Mouse (Mus musculus) T-helper 2 cell (primary cell): ENCODE measurements around the gene Bcor.

Source experiments
- in situ Hi-C: fragments of 300-600 bp; cut with MboI, MseI; formaldehyde crosslinking; loops from one replicate; pipeline ENCODE4 v1.15.1; 2025; ENCODE audit warnings: high pct_unique_total_duplicates

Gene Bcor

DNA sequence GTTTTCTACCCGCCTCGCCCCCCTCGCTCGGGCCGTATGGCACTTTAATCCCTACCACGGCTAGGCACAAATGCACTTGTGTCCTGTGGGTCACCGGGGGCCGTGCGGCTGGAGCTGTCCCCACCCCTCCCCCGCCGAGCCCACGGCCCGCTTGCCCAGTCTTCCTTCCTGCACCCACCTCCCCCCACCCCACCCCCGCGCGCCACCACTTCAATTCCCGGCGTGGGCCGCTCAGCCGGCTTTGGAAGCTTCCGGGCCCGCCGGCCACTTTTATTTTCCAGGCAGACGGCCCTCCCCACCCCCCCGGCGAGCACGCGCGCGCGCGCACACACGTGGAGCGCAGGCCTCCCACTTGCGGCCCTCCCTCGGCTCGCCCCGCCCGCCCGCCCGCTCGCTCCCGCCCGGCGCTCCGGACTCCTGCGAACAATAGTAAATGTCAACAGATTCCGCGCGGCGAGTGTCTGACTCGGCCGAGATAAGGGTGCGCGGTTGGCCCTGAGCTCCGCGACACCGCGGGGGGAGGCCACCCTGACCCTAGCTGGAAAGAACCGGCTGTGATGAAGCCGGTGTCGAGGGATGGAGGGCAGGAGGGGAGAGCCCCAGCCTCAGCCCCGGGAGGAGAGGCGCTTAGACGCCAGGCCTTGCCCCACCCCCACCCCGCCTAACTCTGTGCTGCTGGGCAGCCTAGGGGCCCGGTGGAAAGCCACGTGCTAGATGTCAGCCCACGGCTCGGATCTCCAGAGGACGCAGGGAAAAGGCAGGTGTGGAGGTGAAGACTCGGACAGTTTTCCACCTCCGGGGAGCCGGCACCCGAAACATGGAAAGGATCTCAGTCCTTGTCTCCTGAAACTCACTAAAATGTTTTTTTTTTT, 153.0 kb downstream of the Bcor start:
- in situ Hi-C loops = no loop called here

DNA sequence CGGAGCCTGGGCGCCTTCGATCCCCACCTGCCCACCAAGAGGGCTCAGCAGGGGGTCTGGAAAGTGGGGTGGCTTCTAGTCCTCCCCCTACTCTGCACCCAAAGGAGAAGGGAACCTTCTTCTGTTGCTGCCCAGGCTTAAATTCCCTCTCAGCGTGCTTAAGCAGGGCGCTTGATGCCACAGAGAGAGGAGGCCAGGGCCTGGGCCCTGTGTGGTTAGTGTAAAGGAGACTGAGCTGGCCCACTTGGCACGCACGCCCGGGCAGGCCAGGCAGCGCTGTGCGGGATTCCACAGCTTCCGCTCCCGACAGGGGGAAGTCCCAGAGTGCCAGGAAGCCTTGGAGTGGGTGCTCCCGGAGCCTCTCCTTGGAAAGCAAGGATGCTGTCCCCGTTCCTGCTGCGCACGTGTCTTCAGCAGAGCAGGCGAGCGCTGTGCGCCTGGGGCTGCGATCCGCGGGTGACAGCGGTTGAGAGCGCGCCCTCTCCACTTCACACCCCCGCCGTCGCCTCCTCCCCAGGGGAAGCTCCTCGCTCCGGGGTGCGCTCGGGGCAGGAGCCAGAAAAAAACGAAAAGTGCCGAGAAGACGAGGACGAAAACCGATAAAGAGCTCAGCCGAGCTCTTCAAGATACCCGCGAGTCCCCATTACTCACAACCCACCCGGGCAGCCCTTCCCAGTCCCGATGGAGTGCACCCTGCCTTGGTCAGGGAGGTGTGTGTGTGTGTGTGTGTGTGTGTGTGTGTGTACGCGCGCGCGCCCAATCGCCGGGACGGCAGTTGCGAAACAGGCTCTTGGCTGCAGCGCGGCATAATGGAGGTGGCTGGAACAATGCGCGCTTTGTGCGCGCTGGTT, 153.9 kb downstream of the Bcor start:
- in situ Hi-C loops = no loop called here

- in situ Hi-C loops = no loop called here
Observed at GRCm38 (mm10) chrX:12005181-12006030, 154.7 kb downstream of the Bcor start.

DNA sequence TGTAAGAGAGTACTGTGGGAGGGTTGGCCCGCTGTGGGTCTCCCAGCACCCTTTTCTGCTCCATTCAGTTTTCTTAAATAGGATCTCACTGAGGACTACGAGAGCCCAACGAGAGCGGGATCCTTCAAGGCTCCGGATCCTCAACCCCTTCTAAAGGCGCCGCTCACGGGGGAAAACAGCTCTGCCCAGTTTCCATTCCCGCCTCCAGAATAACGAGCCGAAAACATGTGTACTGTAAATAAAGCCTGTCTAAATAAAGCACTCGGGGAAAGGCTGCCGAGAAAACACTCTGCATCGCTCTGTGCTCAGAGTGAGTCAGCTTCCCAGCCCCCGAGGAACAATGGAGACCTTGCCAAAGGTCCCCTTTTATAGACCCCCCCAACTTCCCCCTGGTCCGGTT, 155.7 kb downstream of the Bcor start:
- in situ Hi-C loops = loop anchor here (5.0 kb wide), 1 partner anchor 128 kb away; no protein-coding TSS in a partner anchor

DNA sequence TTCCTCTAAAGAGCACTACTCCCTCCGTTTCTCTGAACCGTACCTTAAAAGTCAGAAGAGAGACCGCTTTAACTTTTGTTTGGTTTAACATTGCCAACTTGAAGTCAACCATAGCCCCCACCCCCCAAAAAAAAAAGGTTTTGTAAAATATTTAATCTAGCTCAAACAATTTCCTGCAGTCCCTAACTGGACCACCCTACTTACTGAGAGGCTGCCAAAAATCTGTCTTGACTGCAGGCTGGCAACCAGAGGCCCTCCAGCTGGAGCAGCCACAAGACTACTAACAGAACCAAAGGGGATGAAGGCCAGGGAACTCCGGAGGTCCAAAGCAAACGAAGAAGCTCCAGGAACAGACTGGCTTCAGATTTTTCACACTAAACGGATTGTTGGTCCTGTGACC, 156.2 kb downstream of the Bcor start:
- in situ Hi-C loops = loop anchor here (5.0 kb wide), 1 partner anchor 128 kb away; no protein-coding TSS in a partner anchor

- in situ Hi-C loops = loop anchor here (5.0 kb wide), 1 partner anchor 129 kb away; no protein-coding TSS in a partner anchor
Observed at GRCm38 (mm10) chrX:12003539-12003938, 156.6 kb downstream of the Bcor start.

DNA sequence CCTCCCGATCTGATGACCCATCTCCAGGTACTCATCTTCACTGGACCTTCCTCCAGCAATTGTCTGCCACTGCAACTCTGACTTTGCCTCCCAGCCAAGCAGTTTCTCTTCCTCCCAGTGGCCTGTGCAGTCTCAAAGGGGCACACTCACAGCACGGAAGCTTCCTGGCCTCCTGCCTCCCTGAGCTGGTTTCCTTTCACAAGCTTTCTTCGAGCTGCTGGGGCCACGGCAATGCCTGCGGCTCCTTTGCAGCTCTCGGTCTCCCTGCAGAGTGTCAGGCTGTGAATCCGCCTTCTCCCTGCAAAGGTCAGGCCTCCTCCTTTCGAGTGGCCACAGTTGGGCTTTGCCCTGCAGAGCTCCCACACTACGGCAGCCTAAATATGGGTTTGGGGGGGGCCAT, 157.0 kb downstream of the Bcor start:
- in situ Hi-C loops = loop anchor here (5.0 kb wide), 1 partner anchor 129 kb away; no protein-coding TSS in a partner anchor

GRCm38 (mm10) chrX:12002596-12002995, 157.6 kb downstream of the Bcor start:
- in situ Hi-C loops = loop anchor here (5.0 kb wide), 1 partner anchor 130 kb away; no protein-coding TSS in a partner anchor

DNA sequence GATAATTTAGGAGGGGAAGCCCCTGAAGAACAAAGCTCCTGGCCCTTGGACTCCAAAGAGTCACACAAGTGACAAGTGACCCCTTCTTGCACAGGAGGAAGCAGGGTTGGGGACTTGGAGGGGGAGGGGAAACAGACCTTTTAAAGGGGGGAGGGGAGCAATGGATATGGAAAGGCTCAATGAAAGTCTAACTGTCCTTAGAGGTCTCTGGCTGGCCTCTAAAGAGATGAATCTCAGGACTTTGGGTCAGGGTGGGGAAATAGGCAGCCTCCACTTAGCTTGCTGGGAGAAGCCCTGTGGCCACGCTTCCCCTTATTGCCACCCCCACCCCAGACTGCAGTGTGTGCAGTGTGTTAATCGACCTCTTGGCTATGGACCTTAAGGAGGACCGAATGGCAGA, 158.2 kb downstream of the Bcor start:
- in situ Hi-C loops = loop anchor here (5.0 kb wide), 1 partner anchor 130 kb away; no protein-coding TSS in a partner anchor

GRCm38 (mm10) chrX:12001336-12001735, 158.8 kb downstream of the Bcor start:
- in situ Hi-C loops = loop anchor here (5.0 kb wide), 1 partner anchor 131 kb away; no protein-coding TSS in a partner anchor

GRCm38 (mm10) chrX:12000620-12001019, 159.5 kb downstream of the Bcor start:
- in situ Hi-C loops = loop anchor here (5.0 kb wide), 1 partner anchor 132 kb away; no protein-coding TSS in a partner anchor

DNA sequence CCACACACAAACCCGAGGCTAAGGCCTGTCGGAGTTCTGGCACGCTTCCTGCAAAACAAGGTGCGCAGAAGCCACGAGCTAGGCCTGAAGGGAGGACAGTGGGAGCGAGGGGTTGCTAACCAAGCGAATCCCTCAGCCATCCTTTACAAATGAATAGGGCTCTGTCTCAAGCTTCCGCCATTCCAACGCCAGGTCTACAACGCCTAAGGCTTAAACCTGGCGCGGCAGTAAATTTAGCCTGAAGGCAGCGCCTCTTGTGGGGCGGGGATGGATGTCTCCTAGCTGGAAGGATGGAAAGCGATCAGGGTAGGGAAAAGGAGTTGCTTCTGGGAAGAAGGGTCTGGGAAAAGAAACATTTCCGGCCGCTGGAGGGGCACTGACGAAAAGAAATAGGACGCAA, 160.2 kb downstream of the Bcor start:
- in situ Hi-C loops = loop anchor here (5.0 kb wide), 1 partner anchor 132 kb away; no protein-coding TSS in a partner anchor

DNA sequence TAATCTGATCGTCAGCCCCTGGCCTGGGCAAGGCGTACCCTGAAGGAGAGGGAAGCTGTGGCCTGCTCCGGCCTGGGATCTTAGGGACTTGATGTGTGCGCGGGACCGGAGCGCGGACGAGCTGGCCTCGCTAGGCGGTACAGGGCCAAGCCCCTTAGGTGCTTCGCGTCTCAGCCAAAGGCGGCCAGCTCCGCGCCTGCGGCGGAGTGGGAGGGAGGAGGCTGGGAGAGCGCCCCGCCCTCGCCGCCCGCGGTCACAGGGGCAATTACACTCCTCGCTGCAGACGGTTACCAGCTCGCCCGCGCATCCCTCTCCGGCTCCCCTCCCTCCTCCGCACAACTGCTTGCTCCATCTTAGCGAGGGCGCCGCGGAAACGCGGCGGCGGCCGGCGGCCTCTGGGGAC, 161.2 kb downstream of the Bcor start:
- in situ Hi-C loops = no loop called here

GRCm38 (mm10) chrX:11996891-11997290, 163.3 kb downstream of the Bcor start:
- in situ Hi-C loops = no loop called here

- in situ Hi-C loops = no loop called here
Observed at GRCm38 (mm10) chrX:11996489-11996888, 163.7 kb downstream of the Bcor start.

- in situ Hi-C loops = no loop called here
Observed at GRCm38 (mm10) chrX:11993641-11994419, 166.3 kb downstream of the Bcor start.

DNA sequence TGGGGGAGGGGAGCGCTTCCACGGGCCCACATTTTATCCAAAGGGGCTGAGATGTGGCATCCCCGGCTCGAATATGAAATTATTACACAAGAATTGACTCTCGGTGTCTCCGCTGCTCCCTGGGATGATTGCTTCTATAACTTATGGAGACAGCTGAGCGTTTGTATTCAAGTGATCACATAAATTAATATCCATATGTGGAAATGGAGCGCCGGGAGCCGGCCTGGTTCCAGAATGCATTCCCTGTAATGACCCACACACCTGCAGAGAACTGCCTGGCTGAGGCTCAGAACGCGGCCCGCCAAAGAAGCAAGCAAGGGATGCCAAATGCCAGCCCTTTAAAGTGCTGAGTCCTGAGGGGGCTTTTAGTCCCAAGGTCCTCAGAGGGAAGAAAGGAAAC, 170.7 kb downstream of the Bcor start:
- in situ Hi-C loops = no loop called here

DNA sequence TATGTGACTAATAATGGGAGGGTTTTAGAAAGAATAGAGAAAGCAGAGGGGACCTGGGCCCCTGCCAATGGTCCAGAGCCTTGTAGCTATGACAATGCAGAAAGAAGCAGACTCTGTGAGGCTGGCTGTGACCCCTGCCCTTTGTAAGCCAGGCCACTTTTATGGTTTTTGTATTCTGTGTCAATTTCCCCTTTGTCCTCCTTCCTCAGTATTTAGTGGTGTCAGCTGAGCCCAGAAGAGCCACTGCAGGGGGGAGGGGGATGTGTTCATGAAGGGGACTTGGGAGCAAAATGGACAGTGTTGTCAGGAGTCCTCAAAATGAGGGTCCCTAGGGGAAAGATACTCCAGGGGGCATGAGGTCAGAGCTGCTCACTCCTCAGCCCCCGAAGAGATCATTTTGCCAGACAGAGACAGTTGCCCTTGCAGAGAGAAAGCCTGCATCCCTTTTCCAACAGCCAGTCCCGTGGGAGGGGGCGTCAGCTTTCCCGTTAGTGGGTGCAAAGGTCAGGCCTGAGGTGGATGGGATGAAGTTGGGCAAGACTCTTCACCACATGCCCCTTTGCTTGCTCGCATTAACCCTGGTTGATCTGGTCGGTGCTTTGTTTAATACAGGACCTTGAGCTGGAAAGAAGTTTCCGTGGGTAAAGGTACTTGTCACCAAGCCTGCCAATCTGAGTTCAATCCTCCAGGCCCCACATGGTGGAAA, 171.8 kb downstream of the Bcor start:
- in situ Hi-C loops = no loop called here

DNA sequence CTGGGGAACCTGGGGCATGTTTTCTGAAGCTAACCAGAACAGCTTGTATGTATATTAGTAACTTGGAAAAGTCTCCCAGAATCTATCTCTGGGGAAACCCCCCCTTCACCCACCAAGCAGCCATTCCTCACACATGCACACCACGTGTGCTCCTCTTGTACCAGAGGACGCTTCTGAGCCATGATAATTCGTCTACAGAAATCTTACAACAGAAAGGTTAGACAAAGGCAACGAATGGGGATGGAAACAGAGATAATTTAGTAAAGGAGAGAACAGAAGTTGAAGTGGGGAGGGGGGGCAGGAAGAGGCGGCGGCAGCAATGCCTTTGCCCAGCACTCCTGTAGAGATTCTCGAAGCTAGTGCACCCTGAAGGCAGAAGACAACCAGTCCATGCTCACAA, 172.6 kb downstream of the Bcor start:
- in situ Hi-C loops = no loop called here
